ENCODE assay signal across 21 mouse cellular contexts in the genomic region with DNA sequence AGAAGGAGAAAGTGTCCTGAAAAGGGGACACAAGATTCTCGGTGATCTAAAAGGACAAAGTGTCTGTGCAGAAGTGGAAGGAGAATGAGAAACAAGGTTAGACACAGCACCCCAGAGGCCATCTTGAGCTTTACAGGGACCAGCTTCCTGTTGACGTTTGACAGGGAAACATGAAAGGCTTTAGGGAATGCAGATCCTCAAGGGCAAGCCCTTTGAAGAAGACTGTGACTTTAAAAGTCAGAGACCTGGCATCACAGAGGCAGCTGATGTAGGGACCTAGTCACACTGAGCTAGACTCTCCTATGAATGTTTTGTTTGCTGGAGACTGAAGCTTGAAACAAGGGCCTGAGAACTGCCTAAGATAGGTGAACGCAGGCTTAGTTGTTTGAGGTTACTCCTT.
"Had no signal": no experiment of that assay in that cellular context is flagged by ENCODE, and none has a peak within 500 bp of the region (broad histone marks: within the 10 kb centered on the region; RNA-seq: fewer than 3 reads in every experiment).

No protein-coding gene starts in this region.

- H3K4me3 ChIP-seq: liver, embryonic 15.5 days; lung, embryonic 15.5 days; midbrain, embryonic 10.5 days; midbrain, embryonic 12.5 days; myocyte; neural tube, embryonic 13.5 days; neural tube, embryonic 15.5 days had no signal

- DNase-seq: liver, postnatal 0 days; lung, adult 2 months; lung, postnatal 14 days; lung, postnatal 4 days; retina, postnatal 1 day; right cerebral cortex, adult 18-20 months; right cerebral cortex, postnatal 25 days; right cerebral cortex, postnatal 4 days; spleen, adult 18-20 months; thymus, adult 2 months; thymus, postnatal 14 days; thymus, postnatal 36 days had no signal

- H3K27me3 ChIP-seq: liver, embryonic 15.5 days; lung, embryonic 15.5 days; midbrain, embryonic 12.5 days; neural tube, embryonic 13.5 days; neural tube, embryonic 15.5 days had no signal

- H3K36me3 ChIP-seq: liver, embryonic 15.5 days; lung, embryonic 15.5 days; midbrain, embryonic 10.5 days; midbrain, embryonic 12.5 days; neural tube, embryonic 13.5 days; neural tube, embryonic 15.5 days had no signal

- H3K27ac ChIP-seq: liver, embryonic 15.5 days; lung, embryonic 15.5 days; midbrain, embryonic 10.5 days; midbrain, embryonic 12.5 days; neural tube, embryonic 15.5 days had no signal

- ATAC-seq: liver, postnatal 0 days; lung, postnatal 0 days; midbrain, embryonic 16.5 days had no signal

- H3K9me3 ChIP-seq: liver, embryonic 15.5 days; lung, embryonic 15.5 days; midbrain, embryonic 10.5 days; midbrain, embryonic 12.5 days; neural tube, embryonic 13.5 days; neural tube, embryonic 15.5 days had no signal

- H3K9ac ChIP-seq: liver, embryonic 15.5 days; liver, postnatal 0 days; lung, embryonic 15.5 days; midbrain, embryonic 12.5 days; neural tube, embryonic 13.5 days; neural tube, embryonic 15.5 days had no signal

- H3K4me1 ChIP-seq: liver, embryonic 15.5 days; lung, embryonic 15.5 days; neural tube, embryonic 15.5 days had no signal

- H3K4me2 ChIP-seq: liver, embryonic 15.5 days; lung, embryonic 15.5 days; midbrain, embryonic 12.5 days; neural tube, embryonic 13.5 days; neural tube, embryonic 15.5 days had no signal
